Mouse (Mus musculus) right cerebral cortex, postnatal 25 days (tissue): ENCODE measurements around the gene A230072I06Rik.

ENCODE experiments used
- DNase-seq: peaks from one replicate; pipeline ENCODE4 v3.0.0; 2022

The A230072I06Rik gene

DNA sequence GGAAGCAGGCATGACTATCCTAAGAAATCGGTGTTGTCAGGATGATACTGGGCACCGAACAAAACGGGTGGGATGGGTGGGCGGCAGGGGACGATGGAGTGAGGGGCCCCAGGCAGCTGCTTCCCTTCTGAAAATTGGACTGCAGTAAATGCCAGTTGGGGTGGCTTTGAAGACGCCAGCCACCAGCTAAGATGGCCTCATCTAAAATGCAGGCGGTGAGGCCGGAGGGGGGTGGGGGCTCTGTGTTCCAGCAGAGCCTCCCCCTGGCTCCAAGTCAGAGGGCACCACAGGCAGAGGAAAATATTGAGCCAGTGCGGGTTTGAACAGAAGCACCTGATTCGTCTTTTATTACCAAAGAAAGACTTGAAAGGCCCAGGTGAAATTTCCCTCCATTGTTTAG is 45.9 kb downstream of the A230072I06Rik start:
- no peak for DNase-seq

DNA sequence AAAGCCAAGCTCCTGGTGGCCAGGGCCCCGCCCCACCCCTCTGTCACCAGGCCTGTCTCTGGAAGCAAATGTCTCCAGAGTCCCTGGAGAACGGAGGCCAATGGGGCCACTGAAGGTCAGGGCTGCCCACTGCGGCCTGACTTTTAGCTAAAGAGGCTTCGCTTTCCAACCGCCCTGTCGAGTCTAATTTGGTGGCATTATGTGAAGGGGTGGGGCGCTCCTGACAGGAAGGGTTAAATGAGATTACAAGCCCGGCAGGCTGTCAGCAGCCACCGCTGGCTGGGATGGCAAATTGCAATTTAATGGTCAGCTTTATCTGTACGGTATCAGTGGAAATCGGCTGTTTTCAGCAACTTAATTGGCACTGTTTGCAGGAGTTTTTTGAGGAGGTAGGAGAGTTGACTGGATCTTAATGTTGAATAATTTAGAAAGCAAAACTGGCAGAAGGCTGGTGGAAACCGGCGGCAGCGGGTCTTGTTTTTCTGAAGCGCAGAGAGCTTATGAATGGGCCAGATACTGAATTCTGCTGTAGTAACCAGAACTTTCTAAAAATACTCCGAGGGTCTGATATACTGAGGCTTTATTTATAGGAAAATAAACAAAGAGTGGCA is 46.5 kb downstream of the A230072I06Rik start:
- no peak for DNase-seq

DNA sequence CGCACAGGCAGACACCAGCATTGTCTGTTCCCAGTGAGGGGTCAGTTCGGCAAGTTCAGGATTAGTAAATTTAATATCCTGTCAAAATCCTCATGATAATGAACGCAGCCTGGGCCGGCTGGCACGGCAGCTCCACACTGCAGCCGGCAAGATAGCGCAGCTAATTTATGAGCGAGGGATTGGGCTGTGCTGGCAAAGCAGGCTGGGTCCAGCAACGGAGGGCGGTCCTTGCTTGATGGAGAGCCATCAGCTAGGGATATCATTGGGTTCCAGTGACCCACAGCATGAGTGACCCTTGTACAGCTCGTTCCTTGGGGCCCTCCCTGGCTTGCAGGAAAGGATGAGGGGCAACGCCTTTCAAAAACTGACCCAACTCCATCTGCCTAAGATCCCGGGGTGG is 48.6 kb downstream of the A230072I06Rik start:
- DNase-seq: no peak

DNA sequence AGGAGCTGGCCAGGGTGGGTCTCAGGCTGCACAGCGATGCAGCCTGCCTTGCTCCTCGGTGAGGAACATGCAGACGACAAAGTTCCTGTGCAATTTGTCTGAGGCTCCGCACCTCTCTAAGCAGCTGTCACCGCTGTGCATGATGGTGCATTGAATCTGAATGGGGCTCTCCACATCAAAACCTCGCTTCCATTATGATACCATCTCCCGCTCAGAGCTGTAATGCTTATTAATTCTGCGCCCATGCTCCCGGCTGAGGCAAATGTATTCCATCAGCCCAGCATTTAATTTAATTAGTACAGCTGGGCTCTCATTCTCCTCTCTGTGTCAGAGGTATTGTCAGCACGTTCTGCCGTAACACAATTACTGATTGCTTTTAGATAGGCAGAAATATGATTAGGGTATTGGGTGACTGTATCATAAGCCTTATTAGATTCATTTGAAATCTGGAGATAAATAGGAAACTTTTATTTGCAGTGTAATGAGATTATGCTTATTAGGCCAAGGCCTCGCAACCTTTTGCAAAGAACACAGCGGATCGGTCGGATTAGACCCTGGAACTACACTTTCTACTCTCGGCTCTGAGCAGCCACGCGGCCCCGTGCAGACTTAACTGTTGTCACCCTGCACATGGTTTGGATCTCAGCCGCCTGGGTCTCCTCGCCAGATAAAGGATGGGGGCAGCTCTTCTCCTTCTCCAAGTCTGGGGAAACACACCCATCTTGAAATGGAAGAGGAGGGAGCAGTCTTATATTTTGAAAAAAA is 49.3 kb downstream of the A230072I06Rik start:
- DNase-seq: no peak

DNA sequence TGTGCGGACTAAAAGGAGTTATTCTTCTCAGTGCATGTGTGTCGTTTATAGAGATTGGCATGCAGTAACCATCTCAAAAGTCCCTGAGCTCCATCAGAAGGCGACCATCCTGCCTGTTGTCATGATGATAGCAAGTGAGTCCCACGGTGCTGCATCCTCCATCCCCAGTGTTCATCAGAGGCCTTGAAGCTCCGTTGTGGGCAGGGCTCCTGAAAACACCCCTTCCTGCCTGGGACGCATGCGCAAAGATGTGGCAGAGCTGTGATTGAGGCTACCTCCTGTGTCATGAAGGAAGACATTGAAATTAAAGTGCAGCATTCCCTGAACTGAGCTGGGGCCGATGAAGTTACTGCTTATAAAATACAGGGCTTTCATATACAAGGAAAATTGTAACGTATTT is 49.9 kb downstream of the A230072I06Rik start:
- no peak for DNase-seq

DNA sequence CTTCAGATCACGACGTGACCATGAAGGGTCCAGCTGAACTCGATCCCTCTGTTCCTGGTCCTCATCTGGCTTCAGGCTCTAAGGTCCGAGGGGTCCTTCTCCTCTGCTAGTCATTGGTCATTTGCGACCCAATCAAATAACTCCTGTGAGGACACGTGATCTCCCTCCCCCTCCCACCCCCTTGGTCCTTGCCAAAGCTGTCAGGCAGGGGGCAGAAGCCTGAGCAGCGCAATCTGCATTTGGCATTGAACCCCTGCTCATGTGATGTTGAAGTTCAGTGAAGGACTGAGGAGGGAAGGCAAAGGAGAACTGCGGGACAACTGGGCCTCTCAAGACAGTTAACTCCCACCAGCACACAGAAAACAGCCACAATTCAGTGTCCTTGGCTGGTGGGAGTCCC is 51.4 kb downstream of the A230072I06Rik start:
- DNase-seq: no peak
